Mouse (Mus musculus) hindbrain, embryonic 16.5 days (tissue): ENCODE data around the gene Tmprss11g. TPM values are rescaled to one million over a fixed set of nuclear protein-coding genes. Genes with fewer than 3 reads are reported as not detected.

Source experiments
- ATAC-seq: fragments of 200-750 bp; cut with Nextera tagmentation; 2 replicates; pipeline ENCODE4 v1.8.0; 2017; ENCODE audit warnings: moderate TSS enrichment, moderate library complexity
- H3K27ac ChIP-seq: fragments of 300-500 bp; sonication (generic); 2 replicates; pipeline ENCODE4 v1.5.1; 2014; ENCODE audit warnings: low read depth, mild to moderate bottlenecking, control low read depth, low read length, moderate library complexity
- H3K27me3 ChIP-seq: fragments of 300-500 bp; sonication (generic); replicated peaks from 2 replicates; pipeline ENCODE4 v1.6.1; 2014; ENCODE audit warnings: low read length; ENCODE audit not compliant: control insufficient read depth, insufficient read depth
- H3K36me3 ChIP-seq: fragments of 300-500 bp; sonication (generic); 2 replicates; pipeline ENCODE4 v1.6.1; 2014; ENCODE audit warnings: mild to moderate bottlenecking, low read length, moderate library complexity, mixed read lengths; ENCODE audit not compliant: control insufficient read depth, insufficient read depth
- H3K4me1 ChIP-seq: fragments of 300-500 bp; sonication (generic); 2 replicates; pipeline ENCODE4 v1.6.1; 2014; ENCODE audit warnings: low read depth, low read length; ENCODE audit not compliant: control insufficient read depth, insufficient read depth
- H3K4me2 ChIP-seq: fragments of 300-500 bp; sonication (generic); 2 replicates; pipeline ENCODE4 v1.6.1; 2014; ENCODE audit warnings: mild to moderate bottlenecking, low read length, control low read depth, moderate library complexity
- H3K4me3 ChIP-seq: fragments of 300-500 bp; sonication (generic); 2 replicates; pipeline ENCODE4 v1.5.1; 2014; ENCODE audit warnings: mild to moderate bottlenecking, low read length, control low read depth, moderate library complexity
- H3K9ac ChIP-seq: fragments of 300-500 bp; sonication (generic); 2 replicates; pipeline ENCODE4 v1.6.1; 2014; ENCODE audit warnings: low read depth, mild to moderate bottlenecking, control low read depth, low read length, moderate library complexity
- H3K9me3 ChIP-seq: fragments of 300-500 bp; sonication (generic); 2 replicates; pipeline ENCODE4 v1.6.1; 2014; ENCODE audit warnings: mild to moderate bottlenecking, low read length, moderate library complexity; ENCODE audit not compliant: control insufficient read depth
- WGBS: fragments of 180-500 bp; shearing (Covaris S2); extraction: QIAGEN DNeasy Blood & Tissue Kit; methylation state at CpG from one replicate; pipeline ENCODE4 v1.1.7; 2014; 5-methylcytosine and 5-hydroxymethylcytosine counted together
- polyA plus RNA-seq: library from polyadenylated mRNA; unstranded; fragments of >200 nt; fragmentation: Nextera tagmentation; extraction: Ambion mirVana; gene quantifications from 2 replicates; pipeline ENCODE4 v1.2.1, GENCODE M21; 2015

Tmprss11g gene
- not detected in 2 replicates for polyA plus RNA-seq

- WGBS: 81% methylated on average over 9 of the region's 9 CpGs
Measured at GRCm38 (mm10) chr5:86518500-86518899, at the start of gene Tmprss11g. Tmprss11g (minus strand) TSS chr5:86518600.

GRCm38 (mm10) chr5:86546693-86547092, 28.3 kb upstream of the Tmprss11g start:
- Histone ChIP-seq H3K27me3 (no peaks in the 10 kb centered on the region), H3K9ac (no peak overlapping the region), H3K9me3 (no peaks in the 10 kb centered on the region), H3K4me1 (no peaks in the 10 kb centered on the region), H3K4me2 (no peak overlapping the region), H3K27ac (no peak overlapping the region), H3K36me3 (no peaks in the 10 kb centered on the region), H3K4me3 (no peak overlapping the region)
- ATAC-seq: no peak
- WGBS: 97% methylated on average over 2 of the region's 2 CpGs

More at GRCm38 (mm10) chr5:86518500-86518899, at the start of gene Tmprss11g:
- Histone ChIP-seq H3K4me1 (no peaks in the 10 kb centered on the region), H3K27ac (no peak within 1 kb of the TSS), H3K27me3 (no peaks in the 10 kb centered on the region), H3K9ac (no peak within 1 kb of the TSS), H3K4me3 (no peak within 1 kb of the TSS), H3K36me3 (no peaks in the 10 kb centered on the region), H3K9me3 (no peaks in the 10 kb centered on the region), H3K4me2 (no peak within 1 kb of the TSS)
- no peak for ATAC-seq

GRCm38 (mm10) chr5:86540601-86541000, 22.2 kb upstream of the Tmprss11g start:
- Histone ChIP-seq H3K36me3 (no peaks in the 10 kb centered on the region), H3K4me2 (no peak overlapping the region), H3K4me3 (no peak overlapping the region), H3K27ac (no peak overlapping the region), H3K27me3 (no peaks in the 10 kb centered on the region), H3K9me3 (no peaks in the 10 kb centered on the region), H3K9ac (no peak overlapping the region), H3K4me1 (no peaks in the 10 kb centered on the region)
- ATAC-seq: no peak
- WGBS: 82% methylated on average over 3 of the region's 3 CpGs

GRCm38 (mm10) chr5:86528725-86529124, 10.3 kb upstream of the Tmprss11g start:
- no peaks in the 10 kb centered on the region for H3K9me3 ChIP-seq
- no peaks in the 10 kb centered on the region for H3K36me3 ChIP-seq
- H3K4me3 ChIP-seq: no peak overlapping the region
- H3K9ac ChIP-seq: no peak overlapping the region
- 70% methylated on average over 2 of the region's 2 CpGs for WGBS
- H3K27me3 ChIP-seq: no peaks in the 10 kb centered on the region
- H3K27ac ChIP-seq: no peak overlapping the region
- H3K4me1 ChIP-seq: no peaks in the 10 kb centered on the region
- no peak overlapping the region for H3K4me2 ChIP-seq
- ATAC-seq: no peak

GRCm38 (mm10) chr5:86511538-86511937, 6.9 kb downstream of the Tmprss11g start:
- H3K4me1 ChIP-seq: no peaks in the 10 kb centered on the region
- no peaks in the 10 kb centered on the region for H3K27me3 ChIP-seq
- no peak for ATAC-seq
- H3K36me3 ChIP-seq: no peaks in the 10 kb centered on the region
- H3K9ac ChIP-seq: no peak overlapping the region
- H3K27ac ChIP-seq: no peak overlapping the region
- H3K4me2 ChIP-seq: no peak overlapping the region
- H3K4me3 ChIP-seq: no peak overlapping the region
- no peaks in the 10 kb centered on the region for H3K9me3 ChIP-seq
- 46% methylated on average over 5 of the region's 5 CpGs for WGBS

- no peak overlapping the region for H3K9ac ChIP-seq
- no peaks in the 10 kb centered on the region for H3K36me3 ChIP-seq
- no peaks in the 10 kb centered on the region for H3K9me3 ChIP-seq
- H3K27me3 ChIP-seq: no peaks in the 10 kb centered on the region
- no peak overlapping the region for H3K4me2 ChIP-seq
- H3K27ac ChIP-seq: no peak overlapping the region
- WGBS: 77% methylated on average over 1 of the region's 1 CpGs
- ATAC-seq: no peak
- no peak overlapping the region for H3K4me3 ChIP-seq
- H3K4me1 ChIP-seq: no peaks in the 10 kb centered on the region
Measured at GRCm38 (mm10) chr5:86493453-86493852, 24.9 kb downstream of the Tmprss11g start.

GRCm38 (mm10) chr5:86482562-86482961, 35.8 kb downstream of the Tmprss11g start:
- no peak for ATAC-seq
- no peaks in the 10 kb centered on the region for H3K27me3 ChIP-seq
- no peaks in the 10 kb centered on the region for H3K9me3 ChIP-seq
- H3K4me1 ChIP-seq: no peaks in the 10 kb centered on the region
- H3K27ac ChIP-seq: no peak overlapping the region
- 74% methylated on average over 2 of the region's 2 CpGs for WGBS
- H3K4me3 ChIP-seq: no peak overlapping the region
- H3K36me3 ChIP-seq: no peaks in the 10 kb centered on the region
- no peak overlapping the region for H3K9ac ChIP-seq
- H3K4me2 ChIP-seq: no peak overlapping the region

- no peaks in the 10 kb centered on the region for H3K4me1 ChIP-seq
- no peak overlapping the region for H3K4me3 ChIP-seq
- H3K27ac ChIP-seq: no peak overlapping the region
- no peaks in the 10 kb centered on the region for H3K27me3 ChIP-seq
- no peaks in the 10 kb centered on the region for H3K9me3 ChIP-seq
- WGBS: 80% methylated on average over 1 of the region's 1 CpGs
- no peak overlapping the region for H3K4me2 ChIP-seq
- ATAC-seq: no peak
- H3K9ac ChIP-seq: no peak overlapping the region
- H3K36me3 ChIP-seq: no peaks in the 10 kb centered on the region
Measured at GRCm38 (mm10) chr5:86482031-86482430, 36.4 kb downstream of the Tmprss11g start.

GRCm38 (mm10) chr5:86473859-86474258, 44.5 kb downstream of the Tmprss11g start:
- no peaks in the 10 kb centered on the region for H3K27me3 ChIP-seq
- WGBS: 87% methylated on average over 9 of the region's 9 CpGs
- no peak for ATAC-seq

GRCm38 (mm10) chr5:86468890-86469289, 49.5 kb downstream of the Tmprss11g start, which contains the start of gene Tmprss11a:
Tmprss11a (minus strand) TSS chr5:86468990.
- Histone ChIP-seq H3K4me3 (no peak within 1 kb of the TSS), H3K36me3 (no peaks in the 10 kb centered on the region), H3K27ac (no peak within 1 kb of the TSS), H3K4me2 (no peak within 1 kb of the TSS), H3K27me3 (no peaks in the 10 kb centered on the region), H3K4me1 (no peaks in the 10 kb centered on the region), H3K9me3 (no peaks in the 10 kb centered on the region), H3K9ac (no peak within 1 kb of the TSS)
- no peak for ATAC-seq
- WGBS: 70% methylated on average over 4 of the region's 4 CpGs

More at GRCm38 (mm10) chr5:86473859-86474258, 44.5 kb downstream of the Tmprss11g start:
- H3K4me1 ChIP-seq: no peaks in the 10 kb centered on the region
- H3K9ac ChIP-seq: no peak overlapping the region
- H3K4me3 ChIP-seq: no peak overlapping the region
- H3K9me3 ChIP-seq: no peaks in the 10 kb centered on the region
- no peak overlapping the region for H3K27ac ChIP-seq
- no peak overlapping the region for H3K4me2 ChIP-seq
- H3K36me3 ChIP-seq: no peaks in the 10 kb centered on the region
